Mouse (Mus musculus): Measurements from ENCODE around the gene Vav1.

GRCm38 (mm10) chr17:57332241-57332640, 53.3 kb downstream of the Vav1 start:
- TF ChIP-seq CTCF (IDR thresholded peaks at IDR 0.05) (no peak), EP300 (IDR thresholded peaks at IDR 0.05; ENCODE audit: insufficient read depth, low read depth, low read length) (no peak), POLR2A (IDR thresholded peaks at IDR 0.05; ENCODE audit: insufficient read depth, low read depth, low read length) (no peak)

All from heart, adult 2 months (tissue).